Mouse (Mus musculus): Measurements from ENCODE around the gene Gm20388.

Gm20388 gene

GRCm38 (mm10) chr8:121903977-121904376 is 1993.3 kb downstream of the Gm20388 start:
- DNase-seq (ENCODE audit: low spot score): no peak

GRCm38 (mm10) chr8:121904999-121905398 is 1994.4 kb downstream of the Gm20388 start:
- DNase-seq (ENCODE audit: low spot score): no peak

GRCm38 (mm10) chr8:121905420-121905819 is 1994.8 kb downstream of the Gm20388 start:
- no peak for DNase-seq (ENCODE audit: low spot score)

GRCm38 (mm10) chr8:121905864-121906263 is 1995.2 kb downstream of the Gm20388 start:
- DNase-seq (ENCODE audit: low spot score): no peak

GRCm38 (mm10) chr8:121906542-121907512 is 1996.2 kb downstream of the Gm20388 start:
- DNase-seq (ENCODE audit: low spot score): peak; percentile 39

GRCm38 (mm10) chr8:121907587-121908248 is 1997.1 kb downstream of the Gm20388 start, which contains the start of gene Slc7a5:
TSS of gene Slc7a5 (minus strand) at chr8:121907694.
- peak; percentile 96 for DNase-seq (ENCODE audit: low spot score)

GRCm38 (mm10) chr8:121908378-121909147 is 1997.9 kb downstream of the Gm20388 start:
- DNase-seq (ENCODE audit: low spot score): peak; percentile 14

GRCm38 (mm10) chr8:121909148-121909541 is 1998.5 kb downstream of the Gm20388 start:
- no peak for DNase-seq (ENCODE audit: low spot score)

GRCm38 (mm10) chr8:121909663-121910062 is 1999.0 kb downstream of the Gm20388 start:
- DNase-seq (ENCODE audit: low spot score): peak; percentile 75

GRCm38 (mm10) chr8:121911400-121911799 is 2000.8 kb downstream of the Gm20388 start:
- no peak for DNase-seq (ENCODE audit: low spot score)

GRCm38 (mm10) chr8:121911987-121912386 is 2001.3 kb downstream of the Gm20388 start:
- DNase-seq (ENCODE audit: low spot score): no peak

- no peak for DNase-seq (ENCODE audit: low spot score)
Measured at GRCm38 (mm10) chr8:121912831-121913230, 2002.2 kb downstream of the Gm20388 start.

GRCm38 (mm10) chr8:121913378-121913777 is 2002.7 kb downstream of the Gm20388 start:
- DNase-seq (ENCODE audit: low spot score): no peak

- DNase-seq (ENCODE audit: low spot score): no peak
Measured at GRCm38 (mm10) chr8:121919158-121919557, 2008.5 kb downstream of the Gm20388 start.

GRCm38 (mm10) chr8:121919731-121920130 is 2009.1 kb downstream of the Gm20388 start:
- no peak for DNase-seq (ENCODE audit: low spot score)

- no peak for DNase-seq (ENCODE audit: low spot score)
Measured at GRCm38 (mm10) chr8:121921582-121921981, 2010.9 kb downstream of the Gm20388 start.

- DNase-seq (ENCODE audit: low spot score): no peak
Measured at GRCm38 (mm10) chr8:121922101-121922500, 2011.5 kb downstream of the Gm20388 start.

GRCm38 (mm10) chr8:121924681-121925080 is 2014.0 kb downstream of the Gm20388 start:
- no peak for DNase-seq (ENCODE audit: low spot score)

GRCm38 (mm10) chr8:121925624-121926023 is 2015.0 kb downstream of the Gm20388 start:
- DNase-seq (ENCODE audit: low spot score): peak; percentile 62

- no peak for DNase-seq (ENCODE audit: low spot score)
Measured at GRCm38 (mm10) chr8:121926266-121926665, 2015.6 kb downstream of the Gm20388 start.

GRCm38 (mm10) chr8:121927316-121927715 is 2016.7 kb downstream of the Gm20388 start:
- DNase-seq (ENCODE audit: low spot score): peak; percentile 27

GRCm38 (mm10) chr8:121930047-121930446 is 2019.4 kb downstream of the Gm20388 start:
- DNase-seq (ENCODE audit: low spot score): no peak

Data from T-cell, adult 2 months (primary cell).